Mouse (Mus musculus) mouse embryonic stem cell (cell line): Measurements from ENCODE around the gene Gjd3.

ENCODE experiments used
- in situ Hi-C, 2 experiments: fragments of 300-500 bp; cut with MboI; formaldehyde crosslinking; loops; 1 replicate in 1 of 2; 3 replicates in 1 of 2; pipeline ENCODE4 v1.14.3; 2019 to 2020; ENCODE audit warnings: low sequenced_read_pairs in 2 of 2, low pct_unique_long_range_greater_than_20kb in 1 of 2, mixed read lengths in 1 of 2; ENCODE audit not compliant: unreplicated experiment in 1 of 2

The Gjd3 gene

DNA sequence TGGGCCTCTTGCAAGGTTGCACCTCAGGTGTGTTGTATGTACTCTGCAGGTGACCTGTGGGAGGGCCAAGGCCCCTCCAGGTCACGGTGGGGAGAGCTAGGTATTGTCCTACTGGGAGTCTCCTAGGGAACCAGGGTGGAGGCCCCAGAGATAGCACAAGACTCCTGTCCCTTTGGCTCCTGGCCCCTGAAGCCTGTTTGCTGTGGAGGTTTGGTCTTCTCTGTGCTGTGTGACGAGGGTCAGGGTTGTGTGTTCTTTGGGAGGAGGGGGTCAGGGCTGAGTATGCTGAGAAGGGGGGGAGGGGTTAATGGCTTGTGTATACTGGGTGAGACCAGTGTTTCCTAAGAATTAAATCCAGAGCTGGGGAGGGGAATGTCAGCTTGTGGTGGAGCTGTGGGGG lies 29.5 kb downstream of the Gjd3 start:
- in situ Hi-C loops = no loop called here

GRCm38 (mm10) chr11:98952736-98953135 lies 30.1 kb downstream of the Gjd3 start:
- in situ Hi-C loops = no loop called here

DNA sequence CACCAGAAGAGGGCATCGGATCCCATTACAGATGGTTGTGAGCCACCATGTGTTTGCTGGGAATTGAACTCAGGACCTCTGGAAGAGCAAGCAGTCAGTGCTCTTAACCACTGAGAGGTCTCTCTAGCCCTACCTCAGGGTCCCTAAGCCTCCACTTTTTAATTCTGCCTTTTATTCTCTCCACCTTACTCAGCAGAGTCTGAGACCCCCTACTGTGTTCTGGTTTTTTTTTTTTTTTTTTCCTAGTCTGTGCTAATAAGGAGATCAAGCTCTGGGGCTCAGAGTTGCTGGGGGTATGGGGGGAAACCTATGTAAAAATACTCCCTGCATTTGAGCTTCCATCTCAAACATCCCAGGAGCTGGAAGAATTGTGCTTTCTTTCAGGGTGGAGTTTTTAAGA lies 30.7 kb downstream of the Gjd3 start:
- in situ Hi-C loops = no loop called here

DNA sequence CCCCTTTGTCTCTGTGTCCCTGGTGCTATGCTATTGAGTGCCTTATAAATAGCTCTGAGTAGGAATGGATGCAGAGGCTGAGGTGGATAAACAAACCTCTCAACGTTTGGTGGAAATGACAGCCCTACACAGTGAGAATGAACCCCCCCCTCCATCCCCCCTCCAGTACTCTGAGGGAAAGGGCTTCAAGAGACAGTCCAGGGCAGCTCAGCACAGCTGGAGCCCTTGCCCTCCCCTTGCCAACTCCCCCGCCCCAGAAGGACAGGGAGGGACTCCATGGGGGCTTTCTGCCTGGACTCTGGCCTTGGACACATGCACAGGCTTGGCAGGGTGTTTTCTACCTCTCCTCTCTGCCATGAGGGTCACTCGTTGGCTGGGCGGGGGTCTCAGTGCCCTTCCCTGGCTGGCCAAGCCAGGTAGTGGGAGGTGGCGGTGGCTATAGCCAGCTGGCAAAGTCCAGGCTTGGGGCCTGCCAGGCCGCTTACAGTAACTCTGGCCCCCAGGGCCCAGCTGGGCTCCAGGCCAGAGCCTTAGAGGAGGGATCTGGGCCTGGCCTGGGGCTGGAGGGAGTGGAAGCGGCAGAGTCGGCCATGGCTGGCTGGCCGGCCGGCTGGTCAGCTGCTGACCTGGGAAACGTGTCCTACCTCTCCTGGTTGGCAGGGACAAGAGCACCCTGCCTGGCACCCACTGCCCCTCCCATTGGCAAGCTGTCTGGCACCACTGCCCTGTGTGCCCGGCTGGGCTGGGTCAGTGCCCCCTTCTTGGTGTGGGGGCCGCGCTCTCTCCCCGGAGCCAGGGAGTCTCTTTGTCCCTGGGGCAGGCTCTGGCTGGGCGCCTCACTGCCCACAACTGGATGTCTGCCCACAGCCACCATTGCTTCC lies 31.6 kb downstream of the Gjd3 start:
- in situ Hi-C loops = no loop called here

DNA sequence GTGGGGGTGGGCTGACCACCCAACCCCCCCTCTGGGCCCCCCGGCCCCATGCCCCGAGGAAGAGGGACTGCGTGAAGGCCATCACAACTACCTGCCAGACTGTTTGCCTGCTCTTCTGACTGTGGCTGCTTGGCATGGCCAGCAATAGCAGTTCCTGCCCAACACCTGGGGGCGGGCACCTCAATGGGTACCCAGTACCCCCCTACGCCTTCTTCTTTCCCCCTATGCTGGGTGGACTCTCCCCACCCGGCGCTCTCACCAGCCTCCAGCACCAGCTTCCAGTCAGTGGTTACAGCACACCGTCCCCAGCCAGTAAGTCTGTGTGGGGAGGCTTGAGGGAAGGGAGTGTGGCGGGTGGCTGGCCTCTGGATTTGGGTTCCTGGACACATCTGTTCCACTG lies 32.3 kb downstream of the Gjd3 start:
- in situ Hi-C loops = no loop called here

DNA sequence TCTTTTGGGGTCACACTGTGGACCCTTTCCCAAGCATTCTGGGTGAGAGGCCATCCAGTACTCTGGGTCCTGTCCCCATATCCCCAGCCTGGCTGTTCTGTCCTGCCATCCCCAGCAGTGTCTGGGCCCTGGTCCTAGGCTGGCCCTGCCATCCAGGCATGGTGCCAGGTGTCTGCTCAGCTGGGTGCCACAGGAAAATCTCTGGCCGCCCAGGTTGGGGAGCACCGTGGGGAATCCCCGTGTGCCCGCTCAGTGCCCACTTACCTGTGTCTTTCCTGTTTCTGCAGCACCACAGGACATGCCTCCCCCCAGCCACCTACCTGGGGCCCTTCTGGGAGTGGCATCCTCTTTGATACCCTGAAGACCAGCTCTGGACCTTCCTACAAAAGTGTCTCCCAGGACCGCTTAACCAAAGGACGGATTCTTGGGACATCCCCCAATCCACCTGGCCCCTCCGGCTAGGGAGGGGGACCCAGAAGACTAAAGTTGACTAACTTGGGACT lies 32.8 kb downstream of the Gjd3 start:
- in situ Hi-C loops = no loop called here

GRCm38 (mm10) chr11:98949242-98949957 lies 33.4 kb downstream of the Gjd3 start:
- in situ Hi-C loops = no loop called here

DNA sequence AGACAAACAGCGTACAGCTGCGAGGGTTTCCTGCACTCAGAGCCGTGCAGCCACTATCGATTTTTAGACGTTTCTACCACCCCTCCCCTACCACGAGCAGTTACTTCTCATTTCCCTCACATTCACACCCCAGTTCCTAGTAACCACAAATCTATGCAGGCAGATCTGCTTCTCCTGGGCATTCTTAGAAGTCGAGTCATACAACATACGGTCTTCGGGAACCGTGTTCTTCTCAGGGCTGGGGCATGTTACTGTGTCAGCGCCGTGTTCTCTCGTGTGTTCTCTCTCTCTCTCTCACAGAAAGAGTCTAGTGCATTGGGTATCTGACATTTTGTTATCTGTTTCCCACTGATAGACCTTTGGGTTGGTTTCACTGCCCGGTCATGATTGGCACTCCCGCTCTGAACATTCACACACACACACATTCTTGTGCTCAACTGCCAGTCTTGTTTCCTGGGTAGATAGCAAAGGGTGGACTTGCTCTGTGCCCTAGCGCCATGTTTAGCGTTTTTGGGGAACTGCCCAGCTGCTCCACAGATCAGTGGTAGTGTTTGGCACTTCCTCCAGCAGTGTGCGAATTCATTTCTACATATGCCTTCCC lies 34.7 kb downstream of the Gjd3 start:
- in situ Hi-C loops = no loop called here

- in situ Hi-C loops = no loop called here
Observed at GRCm38 (mm10) chr11:98945605-98945977, 37.2 kb downstream of the Gjd3 start.

- in situ Hi-C loops = no loop called here
Observed at GRCm38 (mm10) chr11:98944897-98945604, 37.8 kb downstream of the Gjd3 start.

GRCm38 (mm10) chr11:98943741-98944461 lies 38.9 kb downstream of the Gjd3 start:
- in situ Hi-C loops = no loop called here

DNA sequence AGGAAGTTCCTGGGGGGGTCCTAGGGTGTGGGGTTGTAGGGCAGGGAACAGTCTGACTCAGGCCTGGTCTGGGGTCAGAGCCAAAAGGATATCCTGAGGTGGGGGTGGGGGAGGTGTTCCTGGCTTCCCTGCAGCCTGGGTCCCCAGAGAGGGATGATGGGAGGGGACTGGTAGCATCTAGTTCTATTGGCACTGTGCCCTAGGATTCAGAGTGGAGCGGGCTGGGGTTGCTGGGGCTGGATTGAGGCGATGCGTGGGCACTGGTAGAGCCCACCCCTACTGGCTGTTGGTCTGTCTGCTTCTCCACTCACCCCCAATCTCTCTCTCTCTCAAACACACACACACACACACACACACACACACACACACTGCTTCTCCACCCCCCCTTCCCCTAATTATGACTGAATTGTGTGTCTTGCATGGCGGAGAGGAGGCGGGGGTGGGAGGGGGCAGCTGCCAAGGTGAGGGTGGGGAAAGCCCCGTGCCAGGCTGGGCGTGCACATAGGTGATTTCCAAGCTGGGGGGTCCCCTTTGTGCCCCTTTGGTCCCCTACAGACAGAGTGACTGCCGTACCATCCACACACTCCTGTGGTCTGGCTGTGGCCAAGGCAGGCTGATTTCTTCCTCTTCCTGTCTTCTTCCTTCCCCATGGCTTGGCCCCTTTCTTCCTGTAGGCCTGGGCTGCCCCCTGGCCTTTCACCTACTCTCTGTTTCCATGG lies 39.7 kb downstream of the Gjd3 start:
- in situ Hi-C loops = no loop called here

DNA sequence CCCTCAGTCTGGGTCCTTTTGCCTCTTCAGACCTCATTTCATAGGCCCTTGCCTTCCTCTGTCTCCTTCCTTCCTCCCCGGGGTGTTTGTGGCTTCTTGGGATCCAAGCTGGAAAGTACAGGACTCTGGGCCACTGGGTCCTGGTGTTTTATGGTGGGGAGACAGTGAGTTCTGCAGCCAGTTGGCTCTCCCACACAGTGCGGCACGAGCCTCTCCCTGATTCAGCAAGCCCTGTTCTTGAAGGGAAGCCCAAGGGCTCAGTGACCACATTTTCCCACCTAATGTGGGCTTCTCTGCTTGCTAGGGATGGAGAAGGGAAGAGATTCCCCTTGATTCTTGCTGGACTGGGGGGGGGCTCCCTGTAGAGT lies 40.3 kb downstream of the Gjd3 start:
- in situ Hi-C loops = no loop called here

GRCm38 (mm10) chr11:98941826-98942550 lies 40.8 kb downstream of the Gjd3 start:
- in situ Hi-C loops = no loop called here

GRCm38 (mm10) chr11:98941341-98941825 lies 41.4 kb downstream of the Gjd3 start:
- in situ Hi-C loops = no loop called here

- in situ Hi-C loops = no loop called here
Observed at GRCm38 (mm10) chr11:98940776-98941175, 42.0 kb downstream of the Gjd3 start.
